Mouse (Mus musculus) urinary bladder, adult 18-20 months (tissue): ENCODE measurements around the gene Plcl2.

Experiments used
- DNase-seq, 2 experiments: peaks; one replicate each; pipeline ENCODE4 v3.0.0; 2022; ENCODE audit warnings: low spot score in 2 of 2, mixed read lengths in 2 of 2

Gene Plcl2

GRCm38 (mm10) chr17:50499091-50499790 lies 10.0 kb upstream of the Plcl2 start:
- DNase-seq: no peak

GRCm38 (mm10) chr17:50500806-50501205 lies 8.4 kb upstream of the Plcl2 start:
- DNase-seq: no peak

- DNase-seq: no peak
These were observed 6.1 kb upstream of the Plcl2 start for GRCm38 (mm10) chr17:50503075-50503474.

- DNase-seq: no peak
These were observed 4.9 kb upstream of the Plcl2 start for GRCm38 (mm10) chr17:50504070-50504846.

GRCm38 (mm10) chr17:50505910-50506634 lies 3.1 kb upstream of the Plcl2 start:
- DNase-seq: no peak

DNA sequence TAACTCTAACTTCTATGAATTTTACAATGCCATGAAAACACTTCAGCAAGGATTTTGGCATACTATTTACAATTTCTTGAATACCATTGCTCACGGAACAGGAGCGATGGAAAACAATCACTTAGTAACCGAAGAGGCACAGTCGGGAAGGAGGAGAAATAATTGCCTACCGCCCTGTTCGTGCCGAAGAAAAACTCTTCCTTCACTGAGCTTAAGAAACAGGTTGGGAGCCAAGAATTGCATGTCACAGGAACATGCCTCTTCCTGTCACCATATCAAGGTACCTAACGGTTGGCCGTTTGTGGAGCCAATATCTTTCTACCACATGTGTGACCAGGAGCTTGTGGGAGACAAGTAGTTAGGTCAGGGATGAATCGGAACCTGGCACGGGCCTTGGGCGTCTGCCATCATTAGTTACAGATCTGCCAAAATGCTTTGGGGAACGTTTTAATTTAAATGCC lies 2.3 kb upstream of the Plcl2 start:
- DNase-seq: no peak

DNA sequence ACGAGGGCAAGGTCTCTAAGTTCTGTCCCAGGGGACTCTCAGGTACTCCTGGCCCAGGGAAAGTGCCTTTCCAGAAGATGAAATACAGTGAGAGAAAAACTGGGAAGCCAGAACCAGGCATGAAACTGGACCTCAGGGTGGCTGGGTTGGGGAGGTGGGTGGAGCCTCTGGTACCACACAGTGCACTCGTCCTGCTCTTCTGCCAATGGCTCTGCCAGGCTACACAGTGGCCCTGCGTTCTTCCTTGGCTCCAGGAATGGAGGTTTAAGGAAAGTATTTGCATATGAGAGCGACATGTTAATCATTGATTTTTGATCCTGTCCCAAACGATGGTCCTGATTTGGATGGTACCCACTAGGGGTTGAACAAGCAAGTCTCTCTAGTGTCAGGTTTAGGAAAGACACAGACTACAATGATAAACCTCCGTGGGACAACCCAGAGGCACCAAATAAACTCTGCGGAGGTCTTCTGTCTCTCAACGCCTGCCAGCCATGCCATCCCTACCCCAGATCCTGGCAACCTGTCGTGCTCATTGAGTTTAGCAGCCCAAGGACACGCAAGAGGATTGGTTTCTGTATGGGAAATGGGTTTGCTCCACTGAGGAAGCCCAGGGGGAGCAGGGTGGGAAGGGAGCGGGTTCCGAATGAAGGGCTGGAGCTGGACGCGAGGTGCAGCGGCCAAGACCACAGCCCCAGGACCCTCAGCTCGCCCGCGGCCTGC lies 988 bp upstream of the Plcl2 start:
- DNase-seq: no peak

- DNase-seq: peak; percentile 18 to 61
These were observed 390 bp upstream of the Plcl2 start for GRCm38 (mm10) chr17:50508775-50509250.

GRCm38 (mm10) chr17:50510279-50510678 lies 1.1 kb downstream of the Plcl2 start:
- DNase-seq: no peak

GRCm38 (mm10) chr17:50510741-50511140 lies 1.5 kb downstream of the Plcl2 start:
- no peak for DNase-seq

GRCm38 (mm10) chr17:50512222-50512621 lies 3.0 kb downstream of the Plcl2 start:
- DNase-seq: no peak

DNA sequence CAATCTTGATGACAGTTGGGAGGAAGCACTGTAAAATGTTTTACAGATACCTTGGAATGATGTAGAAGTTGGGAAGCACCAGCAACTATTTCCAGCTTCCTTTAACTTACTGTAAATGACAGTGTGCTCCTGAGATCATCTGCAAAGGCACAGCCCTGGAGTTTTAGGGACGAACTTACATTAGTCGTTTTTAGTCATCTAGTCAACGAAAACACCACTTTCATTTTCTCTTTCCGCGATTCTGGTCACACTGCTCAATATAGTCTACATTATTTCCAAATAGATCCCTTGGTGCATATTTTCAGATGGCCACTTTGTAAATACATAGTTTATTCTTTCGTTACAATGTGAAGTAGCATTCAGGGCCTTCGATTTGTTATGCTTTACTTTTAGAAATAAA lies 3.6 kb downstream of the Plcl2 start:
- DNase-seq: no peak

- DNase-seq: no peak
These were observed 4.2 kb downstream of the Plcl2 start for GRCm38 (mm10) chr17:50513376-50513775.

GRCm38 (mm10) chr17:50514012-50514411 lies 4.8 kb downstream of the Plcl2 start:
- no peak for DNase-seq

GRCm38 (mm10) chr17:50515926-50516325 lies 6.7 kb downstream of the Plcl2 start:
- no peak for DNase-seq

DNA sequence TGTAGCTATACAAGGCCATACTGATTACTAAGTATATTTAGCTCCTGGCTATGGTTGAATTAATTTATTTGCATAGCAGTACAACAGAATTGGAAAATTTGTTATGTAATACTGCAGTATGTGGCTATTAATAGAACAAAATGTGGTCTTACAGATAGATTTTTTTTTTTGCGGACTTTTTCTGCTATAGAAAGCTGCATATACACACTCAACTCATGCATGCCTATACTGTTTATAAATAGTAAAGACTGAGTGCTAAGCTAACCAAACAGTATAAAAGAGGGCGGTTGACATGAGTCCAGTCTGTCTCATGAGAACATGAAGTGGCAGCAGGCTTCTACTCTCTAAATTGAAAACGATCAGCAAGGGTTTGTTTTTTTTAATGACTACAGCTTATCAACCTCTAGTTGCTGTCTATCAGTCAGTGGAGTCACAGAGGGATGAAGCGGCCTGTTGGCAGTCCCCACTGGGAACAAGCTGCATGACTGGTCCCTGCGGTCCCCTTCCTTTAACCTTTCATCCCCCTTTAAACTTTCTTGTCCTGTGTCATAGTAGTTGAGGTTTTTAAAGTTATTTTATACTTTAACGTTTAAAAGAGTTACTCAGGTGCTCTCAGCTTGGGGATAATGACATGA lies 8.7 kb downstream of the Plcl2 start:
- DNase-seq: no peak

GRCm38 (mm10) chr17:50519588-50519987 lies 10.4 kb downstream of the Plcl2 start:
- no peak for DNase-seq

- no peak for DNase-seq
These were observed 13.4 kb downstream of the Plcl2 start for GRCm38 (mm10) chr17:50522473-50523083.

GRCm38 (mm10) chr17:50524970-50525369 lies 15.8 kb downstream of the Plcl2 start:
- DNase-seq: no peak

DNA sequence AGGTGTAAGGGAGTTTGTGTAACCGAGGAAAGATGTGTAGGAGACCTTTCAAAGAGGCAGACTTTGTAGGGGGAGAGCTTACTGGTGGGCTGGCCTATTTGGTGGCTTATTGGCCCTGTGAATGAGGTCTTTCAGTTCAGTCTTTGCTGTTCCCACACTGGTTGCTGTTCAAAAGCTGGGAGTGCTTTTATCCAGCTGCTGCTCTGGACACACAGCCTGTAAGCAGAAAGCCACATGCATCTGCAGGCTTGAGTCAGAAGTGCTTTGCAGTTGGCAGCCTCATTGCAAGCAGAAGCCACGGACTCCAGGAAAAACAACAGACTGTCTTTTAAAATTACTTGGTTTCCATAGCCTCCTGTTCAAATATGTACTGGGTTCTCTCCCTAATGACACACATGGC lies 16.6 kb downstream of the Plcl2 start:
- DNase-seq: no peak

- no peak for DNase-seq
These were observed 20.9 kb downstream of the Plcl2 start for GRCm38 (mm10) chr17:50530089-50530488.
